Mouse (Mus musculus) spleen, adult 2 months (tissue): ENCODE measurements around the gene Rpusd3. TPM values are rescaled to one million over a fixed set of nuclear protein-coding genes. Genes with fewer than 3 reads are reported as not detected.

Experiments used
- DNase-seq, 2 experiments: peaks; one replicate each; pipeline versions ENCODE4 v3.0.0 to v3.0.0-alpha.2; 2012 to 2021; ENCODE audit warnings: low spot score in 2 of 2, low read depth in 1 of 2
- H3K27ac ChIP-seq: fragments of 200-500 bp; 2 replicates; pipeline ENCODE4 v1.5.1; 2012; ENCODE audit warnings: low read length, inconsistent platforms; ENCODE audit not compliant: insufficient read depth
- H3K27me3 ChIP-seq: fragments of 200-500 bp; 2 replicates; pipeline ENCODE4 v1.6.1; 2012; ENCODE audit warnings: mild to moderate bottlenecking, moderate library complexity, low read length, inconsistent platforms; ENCODE audit not compliant: control insufficient read depth, insufficient read depth
- H3K36me3 ChIP-seq: fragments of 200-500 bp; 2 replicates; pipeline ENCODE4 v1.6.1; 2012; ENCODE audit warnings: mild to moderate bottlenecking, low read length, inconsistent platforms; ENCODE audit not compliant: control insufficient read depth, insufficient read depth
- H3K4me1 ChIP-seq: fragments of 200-500 bp; 2 replicates; pipeline ENCODE4 v1.6.1; 2011; ENCODE audit warnings: inconsistent platforms; ENCODE audit not compliant: control insufficient read depth, insufficient read depth, insufficient read length
- H3K4me3 ChIP-seq: fragments of 200-500 bp; 2 replicates; pipeline ENCODE4 v1.5.1; 2011; ENCODE audit warnings: mild to moderate bottlenecking, inconsistent platforms; ENCODE audit not compliant: insufficient read depth, insufficient read length; ENCODE audit errors: extremely low read depth
- CTCF ChIP-seq: fragments of 200-500 bp; IDR thresholded peaks from 2 replicates; pipeline ENCODE4 v1.5.1; 2011; ENCODE audit warnings: mild to moderate bottlenecking, inconsistent platforms; ENCODE audit not compliant: insufficient read depth, insufficient read length, insufficient replicate concordance; ENCODE audit errors: extremely low read depth
- POLR2A ChIP-seq: fragments of 200-500 bp; IDR thresholded peaks from 2 replicates; pipeline ENCODE4 v1.6.1; 2011; ENCODE audit warnings: low read depth, low read length, inconsistent platforms
- WGBS: fragments of 180-500 bp; shearing (Covaris S2); methylation state at CpG from one replicate; pipeline ENCODE4 v1.1.7; 2018; 5-methylcytosine and 5-hydroxymethylcytosine counted together
- polyA plus RNA-seq: library from polyadenylated mRNA; depleted of rRNA; stranded (reverse); fragments of >200 nt; gene quantifications from 2 replicates; pipeline ENCODE4 v1.2.3, GENCODE M21; 2012

The Rpusd3 gene
- polyA plus RNA-seq, 1 experiment, result 29.2 TPM

DNA sequence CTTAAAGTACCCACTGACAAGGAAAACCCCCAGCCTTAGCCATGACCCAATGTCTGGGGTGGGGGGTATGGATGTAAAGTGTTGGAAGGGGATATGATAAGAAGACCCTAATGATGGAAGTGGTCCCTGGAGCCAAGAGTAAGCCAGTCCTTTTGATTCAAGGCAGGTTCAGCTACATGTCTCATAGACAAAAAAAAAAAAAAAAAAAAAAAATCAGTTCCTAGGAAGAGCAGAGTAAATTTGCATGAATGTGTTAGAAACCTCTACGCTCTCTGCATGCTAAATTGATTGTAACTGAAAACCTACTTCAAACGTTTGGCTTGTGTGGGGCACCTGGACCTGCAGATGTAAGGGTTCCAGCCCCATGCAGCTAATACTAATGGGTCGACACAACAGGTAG is 12.7 kb upstream of the Rpusd3 start:
- no peaks in the 10 kb centered on the region for H3K27me3 ChIP-seq
- H3K36me3 ChIP-seq, result no peaks in the 10 kb centered on the region
- no peak overlapping the region for H3K4me3 ChIP-seq
- TF ChIP-seq CTCF (no peak), POLR2A (no peak)
- no peak overlapping the region for H3K27ac ChIP-seq
- H3K4me1 ChIP-seq, result no peaks in the 10 kb centered on the region
- 59% methylated on average over 3 of the region's 3 CpGs for WGBS
- no peak for DNase-seq

GRCm38 (mm10) chr6:113430846-113431245 is 11.7 kb upstream of the Rpusd3 start:
- Histone ChIP-seq H3K27me3 (no peaks in the 10 kb centered on the region), H3K4me3 (no peak overlapping the region), H3K36me3 (no peaks in the 10 kb centered on the region), H3K4me1 (no peaks in the 10 kb centered on the region), H3K27ac (no peak overlapping the region)
- TF ChIP-seq POLR2A (no peak), CTCF (no peak)
- 68% methylated on average over 3 of the region's 3 CpGs for WGBS
- no peak for DNase-seq

DNA sequence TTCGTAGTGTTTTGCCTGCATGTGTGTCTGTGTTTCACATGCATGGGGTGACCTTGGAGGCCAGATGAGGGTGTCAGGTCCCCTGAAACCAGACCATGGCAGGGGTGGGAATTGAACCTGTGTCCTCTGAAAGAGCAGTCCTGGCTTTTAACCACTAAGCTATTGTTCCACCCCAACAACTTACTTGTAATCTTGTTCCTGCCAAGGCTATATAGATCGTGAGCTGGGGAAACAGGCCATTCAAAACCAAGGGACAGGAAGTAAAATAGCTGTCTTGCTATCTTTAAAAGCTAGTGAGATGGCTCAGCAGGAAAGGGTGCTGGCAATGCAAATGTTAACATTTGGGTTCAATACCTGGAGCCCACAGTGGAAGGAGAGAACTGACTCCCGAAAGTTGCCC is 10.8 kb upstream of the Rpusd3 start:
- DNase-seq, result no peak
- Histone ChIP-seq H3K4me3 (no peak overlapping the region), H3K4me1 (no peaks in the 10 kb centered on the region), H3K36me3 (no peaks in the 10 kb centered on the region), H3K27me3 (no peaks in the 10 kb centered on the region), H3K27ac (no peak overlapping the region)
- TF ChIP-seq CTCF (no peak), POLR2A (no peak)
- 56% methylated on average over 3 of the region's 3 CpGs for WGBS

- no peak overlapping the region for H3K27ac ChIP-seq
- no peaks in the 10 kb centered on the region for H3K4me1 ChIP-seq
- no peak overlapping the region for H3K4me3 ChIP-seq
- no peak for DNase-seq
- WGBS, result 92% methylated on average over 16 of the region's 16 CpGs
- TF ChIP-seq POLR2A, result no peak
- no peak for TF ChIP-seq CTCF
- H3K36me3 ChIP-seq, result no peaks in the 10 kb centered on the region
- no peaks in the 10 kb centered on the region for H3K27me3 ChIP-seq
Measured at GRCm38 (mm10) chr6:113428006-113428405, 8.9 kb upstream of the Rpusd3 start.

DNA sequence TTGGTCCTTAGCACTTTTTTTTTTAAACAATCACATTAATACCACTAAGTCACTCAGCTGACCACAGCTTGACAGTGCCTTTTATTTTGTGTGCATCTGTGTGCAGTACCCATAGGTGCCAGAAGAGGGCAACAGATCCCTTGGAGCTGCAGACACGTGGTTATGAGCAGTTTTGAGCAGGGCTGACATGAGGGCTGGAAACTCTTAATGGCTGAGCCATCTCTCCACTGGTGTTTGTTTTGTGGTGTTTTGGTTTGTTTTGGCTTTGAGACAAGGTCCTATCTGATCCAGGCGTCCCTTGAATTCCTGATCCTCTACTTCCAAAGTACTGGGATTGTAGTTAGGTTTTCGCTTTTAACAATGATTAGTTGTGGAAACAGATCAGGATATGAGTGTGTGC is 8.3 kb upstream of the Rpusd3 start:
- Histone ChIP-seq H3K27ac (no peak overlapping the region), H3K27me3 (no peaks in the 10 kb centered on the region), H3K4me1 (no peaks in the 10 kb centered on the region), H3K4me3 (no peak overlapping the region), H3K36me3 (no peaks in the 10 kb centered on the region)
- DNase-seq, result peak in 1 of 2 experiments; percentile 14
- TF ChIP-seq CTCF (peak; percentile 28; the same call in 1 of the 2 replicates), POLR2A (no peak)
- WGBS, result 70% methylated on average over 3 of the region's 3 CpGs

DNA sequence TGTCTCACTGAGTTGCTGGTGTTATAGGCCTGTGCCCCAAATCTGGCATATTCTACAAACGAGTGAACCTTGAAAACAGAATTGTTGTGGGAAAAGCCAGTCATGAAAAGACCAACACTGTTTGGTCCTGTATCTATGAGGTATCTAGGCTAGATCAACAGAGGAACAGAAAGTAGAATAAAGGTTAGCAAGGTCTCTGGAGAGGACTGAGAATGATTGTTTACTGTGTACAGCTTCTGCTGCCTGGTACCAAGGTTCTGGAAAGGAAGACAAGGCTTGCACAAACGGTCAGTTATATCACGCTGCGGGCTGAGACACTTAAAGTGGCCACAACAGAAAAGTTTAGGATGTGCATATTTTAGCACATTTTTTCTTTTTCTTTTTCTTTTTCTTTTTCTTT is 7.6 kb upstream of the Rpusd3 start:
- Histone ChIP-seq H3K36me3 (no peaks in the 10 kb centered on the region), H3K27me3 (no peaks in the 10 kb centered on the region), H3K27ac (no peak overlapping the region), H3K4me3 (no peak overlapping the region), H3K4me1 (no peaks in the 10 kb centered on the region)
- TF ChIP-seq POLR2A (no peak), CTCF (no peak)
- 89% methylated on average over 4 of the region's 4 CpGs for WGBS
- no peak for DNase-seq

- Histone ChIP-seq H3K27ac (no peak overlapping the region), H3K4me3 (no peak overlapping the region), H3K27me3 (no peaks in the 10 kb centered on the region), H3K4me1 (0 out of 2 replicates have a peak, but pooled peaks cover 3% of the 10 kb centered on the region), H3K36me3 (no peaks in the 10 kb centered on the region)
- no peak for TF ChIP-seq CTCF
- no peak for TF ChIP-seq POLR2A
- DNase-seq, result no peak
- WGBS, result 88% methylated on average over 7 of the region's 7 CpGs
Measured at GRCm38 (mm10) chr6:113424187-113424586, 5.0 kb upstream of the Rpusd3 start.
